Mouse (Mus musculus) gastrocnemius, adult 2 months (tissue): ENCODE measurements around the gene Irx4. TPM values are rescaled to one million over a fixed set of nuclear protein-coding genes. Genes with fewer than 3 reads are reported as not detected.

Experiments
- DNase-seq: peaks from one replicate; pipeline ENCODE4 v3.0.0; 2022
- H3K27ac ChIP-seq: fragments of 200-600 bp; 2 replicates; pipeline ENCODE4 v1.8.1; 2022; ENCODE audit warnings: mild to moderate bottlenecking
- H3K4me3 ChIP-seq: fragments of 200-600 bp; 2 replicates; pipeline ENCODE4 v1.8.1; 2022; ENCODE audit warnings: mild to moderate bottlenecking, moderate library complexity
- CTCF ChIP-seq: fragments of 200-600 bp; IDR thresholded peaks from 2 replicates; pipeline ENCODE4 v1.8.1; 2022; ENCODE audit warnings: antibody characterized with exemption, mild to moderate bottlenecking, moderate library complexity
- intact Hi-C: fragments of 180-260 bp; cut with DNase I; formaldehyde crosslinking; loops from one replicate; pipeline ENCODE4 v1.15.1; 2025
- total RNA-seq, 2 experiments: library from RNA; stranded (reverse); gene quantifications; 2 replicates each; pipeline ENCODE4 v1.2.3; 2021

The Irx4 gene
- total RNA-seq, 2 experiments from 2014 or later, result not detected

DNA sequence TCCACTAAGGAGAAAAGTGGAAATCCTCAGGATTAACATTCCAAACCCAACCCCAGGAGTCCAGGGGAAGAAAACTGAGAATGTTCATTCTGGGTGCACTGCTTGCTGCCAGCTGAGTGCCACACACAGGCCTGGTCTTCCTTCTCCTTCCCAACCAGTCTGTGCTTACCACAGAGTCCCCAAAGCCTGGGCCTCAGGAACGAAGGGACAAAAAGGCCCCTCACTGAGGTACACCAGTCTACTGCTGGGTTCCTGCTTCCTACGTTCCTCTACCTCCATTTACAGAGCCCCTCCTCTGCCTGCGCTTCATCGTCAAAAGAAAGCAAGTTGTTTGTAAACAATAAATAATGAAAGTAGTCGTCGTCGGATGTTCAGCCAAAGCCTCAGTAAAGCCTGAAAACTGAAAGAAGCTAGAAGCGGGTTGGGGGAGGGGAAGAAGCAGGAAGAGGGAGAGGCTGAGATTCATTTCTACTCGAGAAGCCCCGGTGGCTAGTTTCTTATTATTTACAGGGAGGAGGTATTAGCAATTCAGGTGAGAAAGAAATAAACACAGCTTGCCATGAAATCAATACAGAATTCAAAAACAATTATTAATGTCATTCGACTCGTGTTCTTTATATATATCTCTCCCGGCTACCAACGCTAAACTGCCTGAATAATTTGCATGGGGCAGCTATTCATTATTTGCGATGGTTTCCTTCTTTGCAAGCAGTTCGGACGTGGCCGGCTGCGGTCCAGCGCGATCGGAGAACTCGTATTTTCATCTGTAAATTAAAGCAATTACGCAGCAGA is 2.3 kb downstream of the Irx4 start:
- intact Hi-C loops, result no loop called here
- TF ChIP-seq CTCF, result no peak
- Histone ChIP-seq H3K27ac (no peak overlapping the region), H3K4me3 (peak overlapping the region; percentile 30; the same call in 1 of the 2 replicates)
- no peak for DNase-seq

DNA sequence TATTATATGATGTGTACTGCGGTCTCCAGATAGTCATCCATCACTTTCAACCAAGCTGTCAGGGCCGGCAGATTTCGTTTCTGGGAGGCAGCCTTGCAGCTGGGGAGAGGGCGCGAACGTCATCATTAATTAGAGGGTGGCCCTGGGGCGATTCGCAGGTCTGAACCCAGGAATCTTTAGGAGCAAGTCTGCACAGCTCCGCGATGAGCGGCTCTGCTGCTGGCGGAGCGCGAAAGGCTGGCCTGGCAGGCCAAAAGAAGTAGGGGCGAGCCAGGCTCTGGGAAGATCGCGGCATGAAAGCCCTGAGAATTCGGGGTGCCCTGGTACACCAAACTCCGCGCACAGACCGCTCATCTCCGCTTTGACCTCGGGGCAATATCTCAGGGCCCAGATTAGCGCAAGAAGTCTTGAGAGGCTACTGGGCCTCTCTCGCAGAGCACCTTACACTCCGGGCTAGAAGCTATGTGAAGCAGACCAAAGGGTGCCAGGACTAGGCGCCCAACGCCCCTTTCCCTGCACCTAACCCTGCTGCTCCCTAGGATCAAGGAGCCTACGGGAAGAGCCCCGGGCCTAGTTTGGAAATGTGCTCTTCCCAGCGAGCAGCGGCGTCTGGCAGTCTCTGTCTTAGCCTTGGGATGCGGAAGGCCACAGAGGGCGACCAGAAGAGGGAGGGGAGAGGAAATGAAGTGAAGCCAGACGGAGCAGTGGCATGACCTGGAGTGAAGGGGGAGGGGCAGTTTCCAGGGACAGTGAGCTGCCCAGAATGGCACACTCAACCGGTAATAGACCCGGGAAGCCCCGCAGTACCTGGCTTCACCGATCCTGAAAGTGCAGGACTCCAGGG is 3.1 kb downstream of the Irx4 start:
- H3K27ac ChIP-seq, result no peak overlapping the region
- DNase-seq, result no peak
- peak overlapping the region; percentile 26 for H3K4me3 ChIP-seq
- no peak for TF ChIP-seq CTCF
- intact Hi-C loops, result no loop called here

DNA sequence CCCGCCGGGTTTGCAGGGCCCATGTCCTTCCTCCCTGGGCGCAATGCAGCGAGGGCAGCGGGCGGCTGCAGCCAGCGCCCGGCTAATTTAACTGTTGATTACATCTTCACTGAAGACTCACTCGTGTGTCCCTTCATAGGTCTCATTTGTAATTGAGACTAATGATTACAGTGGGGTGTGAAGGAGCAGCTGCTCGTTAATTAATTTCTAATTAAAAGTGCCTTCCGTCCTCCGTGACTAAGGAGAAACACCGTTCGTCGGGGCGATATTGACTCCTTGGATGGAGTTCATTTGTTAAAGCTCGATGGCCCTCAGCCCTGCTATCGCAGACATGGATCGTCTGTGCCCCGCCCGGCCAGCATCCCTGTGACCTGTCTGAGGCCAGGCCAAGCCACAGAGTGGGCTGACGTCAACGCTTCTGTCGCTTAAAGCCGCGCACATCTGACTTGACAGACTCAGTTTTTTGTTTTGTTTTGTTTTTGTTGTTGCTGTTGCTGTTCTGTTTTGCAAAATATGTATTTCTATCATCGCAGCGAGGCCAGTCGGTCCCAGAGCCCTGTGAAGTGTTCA is 4.0 kb downstream of the Irx4 start:
- peak overlapping the region; percentile 26; the same call in 1 of the 2 replicates for H3K4me3 ChIP-seq
- DNase-seq, result no peak
- no peak for TF ChIP-seq CTCF

DNA sequence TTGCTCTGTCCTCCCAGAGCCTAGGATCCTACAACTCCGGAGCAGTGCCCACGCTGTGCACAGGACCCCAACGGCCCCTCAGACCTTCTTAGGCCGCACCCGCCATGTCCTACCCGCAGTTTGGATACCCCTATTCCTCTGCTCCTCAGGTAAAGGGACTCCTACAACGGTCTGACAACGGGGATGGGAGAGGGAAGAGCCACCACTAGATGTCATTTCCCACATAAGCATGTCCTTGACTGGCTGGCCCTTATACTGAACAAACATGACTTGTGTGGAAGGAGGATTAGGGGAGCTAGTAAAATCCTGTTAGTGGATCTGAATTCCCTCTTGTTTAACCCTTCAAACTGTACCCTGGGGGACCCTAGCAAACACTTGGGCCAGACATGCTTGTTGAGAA is 4.6 kb downstream of the Irx4 start:
- intact Hi-C loops, result no loop called here
- Histone ChIP-seq H3K4me3 (no peak overlapping the region), H3K27ac (no peak overlapping the region)
- no peak for DNase-seq
- TF ChIP-seq CTCF, result no peak

More for the DNA sequence above, 4.0 kb downstream of the Irx4 start:
- H3K27ac ChIP-seq, result no peak overlapping the region
- intact Hi-C loops, result no loop called here

DNA sequence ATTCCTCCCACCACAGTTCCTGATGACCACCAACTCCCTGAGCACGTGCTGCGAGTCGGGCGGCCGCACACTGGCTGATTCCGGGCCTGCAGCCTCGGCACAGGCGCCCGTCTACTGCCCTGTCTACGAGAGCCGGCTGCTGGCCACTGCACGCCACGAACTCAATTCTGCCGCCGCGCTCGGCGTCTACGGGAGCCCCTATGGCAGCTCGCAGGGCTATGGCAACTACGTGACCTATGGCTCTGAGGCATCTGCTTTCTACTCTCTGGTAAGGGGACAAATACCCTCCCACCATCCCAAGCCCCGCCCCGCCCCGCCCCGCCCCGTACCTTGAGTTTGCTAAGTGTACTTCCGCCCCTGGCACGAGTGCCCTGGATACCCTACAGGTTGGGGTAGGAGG is 5.2 kb downstream of the Irx4 start:
- intact Hi-C loops, result no loop called here
- DNase-seq, result no peak
- Histone ChIP-seq H3K4me3 (peak overlapping the region; percentile 46), H3K27ac (no peak overlapping the region)
- no peak for TF ChIP-seq CTCF

DNA sequence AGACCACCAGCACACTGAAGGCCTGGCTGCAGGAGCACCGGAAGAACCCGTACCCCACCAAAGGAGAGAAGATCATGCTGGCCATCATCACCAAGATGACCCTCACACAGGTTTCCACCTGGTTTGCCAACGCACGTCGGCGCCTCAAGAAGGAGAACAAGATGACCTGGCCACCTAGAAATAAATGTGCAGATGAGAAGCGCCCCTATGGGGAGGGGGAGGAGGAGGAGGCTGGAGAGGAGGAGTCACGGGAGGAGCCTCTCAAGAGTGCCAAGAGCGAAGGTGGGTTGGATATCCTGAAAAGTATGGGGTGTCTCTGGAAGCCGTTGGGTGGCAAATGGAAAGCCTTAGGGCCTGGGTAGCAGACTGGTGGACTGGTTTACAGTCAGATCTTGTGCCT is 7.3 kb downstream of the Irx4 start:
- no peak for DNase-seq
- Histone ChIP-seq H3K27ac (no peak overlapping the region), H3K4me3 (no peak overlapping the region)
- intact Hi-C loops, result no loop called here
- TF ChIP-seq CTCF, result no peak

DNA sequence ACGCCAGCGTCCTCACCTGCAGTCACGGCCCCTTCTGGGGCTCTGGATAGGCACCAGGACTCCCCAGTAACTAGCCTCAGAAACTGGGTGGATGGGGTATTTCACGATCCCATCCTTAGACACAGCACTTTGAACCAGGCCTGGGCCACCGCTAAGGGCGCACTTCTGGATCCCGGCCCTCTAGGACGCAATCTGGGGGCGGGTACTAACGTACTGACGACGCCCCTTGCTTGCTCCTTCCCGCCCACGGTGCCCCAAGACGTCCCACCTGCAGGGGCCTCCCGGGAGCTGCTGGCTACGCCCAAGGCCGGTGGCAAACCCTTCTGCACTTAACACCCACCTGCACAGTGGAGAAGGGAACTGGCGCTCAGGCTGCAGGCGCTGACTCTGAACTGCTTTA is 8.4 kb downstream of the Irx4 start:
- no peak for DNase-seq
- Histone ChIP-seq H3K4me3 (no peak overlapping the region), H3K27ac (no peak overlapping the region)
- no peak for TF ChIP-seq CTCF
- intact Hi-C loops, result no loop called here

DNA sequence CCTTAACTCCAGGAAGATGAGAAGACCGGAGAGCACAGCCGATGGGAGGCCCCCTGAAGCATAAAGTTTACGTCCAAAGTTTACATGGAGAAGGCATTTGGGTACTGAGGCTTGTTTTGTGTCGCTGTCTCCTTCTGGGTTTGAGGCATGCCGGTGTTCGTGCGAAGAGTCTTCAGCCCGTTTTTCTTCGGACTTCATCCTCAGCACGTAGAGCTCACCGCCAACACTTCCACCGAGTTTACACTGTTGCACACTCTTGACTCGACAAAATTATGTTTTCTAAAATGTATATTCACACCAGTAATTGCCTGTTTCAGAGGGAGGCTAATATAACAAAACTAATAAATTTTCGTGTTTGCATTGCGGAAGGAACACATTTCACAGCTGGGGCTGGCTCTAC is 9.0 kb downstream of the Irx4 start:
- H3K27ac ChIP-seq, result no peak overlapping the region
- TF ChIP-seq CTCF, result no peak
- intact Hi-C loops, result no loop called here
- no peak overlapping the region for H3K4me3 ChIP-seq
- no peak for DNase-seq

DNA sequence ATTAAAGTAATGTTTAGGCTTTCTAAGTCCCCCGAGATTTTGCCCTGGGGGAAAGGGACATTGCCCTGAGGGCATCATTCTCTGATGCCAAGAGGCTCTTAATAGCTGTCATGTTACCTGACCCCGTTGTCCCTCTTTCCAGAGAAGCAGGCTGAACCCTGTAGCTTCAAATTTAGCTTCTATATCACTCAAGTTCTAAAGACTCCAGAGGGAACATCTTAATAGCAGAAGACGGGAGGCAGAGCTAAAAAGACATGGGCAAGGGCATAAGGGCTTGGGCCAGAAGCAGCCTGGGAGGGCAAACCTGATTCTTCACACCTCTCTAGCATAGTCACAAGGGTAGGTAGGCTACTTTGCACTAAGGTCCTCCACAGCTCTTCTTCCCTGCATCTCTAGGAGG is 9.6 kb downstream of the Irx4 start:
- no peak for DNase-seq
- H3K4me3 ChIP-seq, result no peak overlapping the region
- H3K27ac ChIP-seq, result no peak overlapping the region
- no peak for TF ChIP-seq CTCF
- intact Hi-C loops, result no loop called here

DNA sequence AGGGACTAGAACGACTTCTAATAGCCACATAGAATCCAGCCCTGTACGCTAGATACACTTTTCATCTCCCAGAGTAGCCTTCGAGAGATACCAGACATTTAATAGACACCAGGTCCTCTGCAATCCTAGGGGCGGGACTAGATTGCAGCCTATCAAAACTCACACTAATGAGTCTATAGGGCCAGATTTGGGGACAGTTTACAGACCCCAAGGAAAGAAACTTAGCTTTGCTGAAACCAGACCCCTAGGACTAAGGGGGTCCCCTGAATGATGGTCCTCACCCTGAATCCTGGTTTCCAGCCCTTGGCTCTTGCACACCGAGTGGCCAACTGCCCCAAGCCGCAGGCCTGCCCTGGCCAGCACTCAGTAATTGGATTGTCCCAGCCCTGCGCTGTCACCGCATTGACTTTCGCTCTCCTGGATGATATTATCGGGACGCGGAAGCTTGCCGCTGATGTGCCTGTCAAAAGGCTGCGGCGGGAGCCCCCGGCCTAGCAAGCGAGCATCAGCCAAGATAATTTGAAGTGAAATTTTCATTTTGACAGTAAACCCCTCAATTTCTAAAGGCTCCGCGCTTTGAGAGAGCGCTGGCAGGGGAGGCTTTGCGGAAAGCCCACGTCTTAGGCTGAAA is 10.3 kb downstream of the Irx4 start:
- intact Hi-C loops, result no loop called here
- H3K27ac ChIP-seq, result no peak overlapping the region
- TF ChIP-seq CTCF, result no peak
- peak overlapping the region; percentile 35 for H3K4me3 ChIP-seq
- DNase-seq, result no peak

DNA sequence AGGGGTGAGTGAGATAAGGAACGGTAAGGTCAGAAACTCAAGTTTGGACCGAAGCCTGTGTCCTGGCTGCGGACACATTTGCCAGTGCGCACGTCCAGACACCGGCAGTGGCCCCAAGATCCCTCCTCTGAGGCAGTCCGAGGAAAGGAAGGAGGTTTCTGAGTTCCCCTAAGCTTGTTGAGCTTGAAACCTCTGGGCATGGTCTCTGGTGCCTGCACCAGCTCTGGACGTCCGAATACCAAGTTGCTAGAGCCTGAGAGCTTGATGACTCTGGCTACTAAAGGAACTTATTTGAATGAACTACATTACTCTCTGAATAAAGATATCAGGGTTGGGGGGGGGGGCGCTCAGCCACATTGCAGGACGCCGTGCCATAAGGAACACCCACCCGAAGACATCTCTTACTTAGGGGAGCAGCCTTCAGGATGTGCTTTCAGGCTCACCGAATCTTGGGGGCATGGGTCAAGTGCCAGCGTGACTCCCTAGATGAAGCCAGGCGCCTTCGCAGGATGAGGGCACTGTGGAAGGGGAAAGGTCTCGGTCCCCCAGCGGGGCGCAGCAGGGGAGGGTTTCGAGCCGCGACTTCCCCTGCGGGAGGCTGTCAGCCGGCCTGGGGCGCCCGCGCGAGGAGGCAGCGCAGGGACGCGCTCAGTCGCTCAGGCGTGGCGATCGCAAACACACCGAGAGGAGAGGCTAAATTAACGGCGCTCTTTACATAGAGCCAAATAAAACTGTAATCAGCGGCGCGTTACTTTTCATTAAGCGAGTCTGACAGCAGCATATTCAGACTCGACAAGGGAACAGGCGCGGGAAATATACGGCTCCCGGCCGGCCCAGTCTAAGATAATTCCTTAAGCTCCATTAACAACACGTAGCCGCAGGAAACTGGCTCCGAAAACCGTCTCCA is 11.3 kb downstream of the Irx4 start:
- peak overlapping the region; percentile 48 for H3K4me3 ChIP-seq
- intact Hi-C loops, result no loop called here
- no peak for TF ChIP-seq CTCF
- DNase-seq, result no peak
- H3K27ac ChIP-seq, result no peak overlapping the region

DNA sequence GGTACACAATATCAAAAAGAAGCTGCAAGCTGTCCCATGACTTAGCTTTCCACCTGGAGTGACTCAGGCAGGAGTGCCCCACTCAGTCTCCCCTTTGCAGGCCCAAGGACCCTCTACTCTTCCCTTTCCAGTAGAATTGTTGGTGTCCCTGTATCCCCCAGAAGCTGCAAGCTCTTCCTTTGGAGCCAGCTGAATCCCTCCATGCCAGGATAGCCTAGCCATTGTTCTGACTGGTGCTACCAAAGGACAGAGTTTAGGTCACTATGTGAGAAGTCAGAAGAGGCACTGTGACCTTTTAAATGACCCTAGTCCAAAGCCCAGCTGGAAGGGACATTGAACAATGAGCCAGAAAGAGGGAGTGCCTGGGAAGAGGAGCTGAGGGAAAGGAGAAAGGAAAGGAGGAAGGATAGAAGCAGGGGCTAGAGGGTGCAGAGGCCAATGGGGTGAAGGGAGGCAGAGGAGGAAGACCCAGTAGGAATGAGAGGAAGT is 12.6 kb downstream of the Irx4 start:
- no peak for DNase-seq
- TF ChIP-seq CTCF, result no peak
- H3K27ac ChIP-seq, result no peak overlapping the region
- intact Hi-C loops, result no loop called here
- no peak overlapping the region for H3K4me3 ChIP-seq
